Mouse (Mus musculus): Measurements from ENCODE around the gene C130074G19Rik.

C130074G19Rik gene

DNA sequence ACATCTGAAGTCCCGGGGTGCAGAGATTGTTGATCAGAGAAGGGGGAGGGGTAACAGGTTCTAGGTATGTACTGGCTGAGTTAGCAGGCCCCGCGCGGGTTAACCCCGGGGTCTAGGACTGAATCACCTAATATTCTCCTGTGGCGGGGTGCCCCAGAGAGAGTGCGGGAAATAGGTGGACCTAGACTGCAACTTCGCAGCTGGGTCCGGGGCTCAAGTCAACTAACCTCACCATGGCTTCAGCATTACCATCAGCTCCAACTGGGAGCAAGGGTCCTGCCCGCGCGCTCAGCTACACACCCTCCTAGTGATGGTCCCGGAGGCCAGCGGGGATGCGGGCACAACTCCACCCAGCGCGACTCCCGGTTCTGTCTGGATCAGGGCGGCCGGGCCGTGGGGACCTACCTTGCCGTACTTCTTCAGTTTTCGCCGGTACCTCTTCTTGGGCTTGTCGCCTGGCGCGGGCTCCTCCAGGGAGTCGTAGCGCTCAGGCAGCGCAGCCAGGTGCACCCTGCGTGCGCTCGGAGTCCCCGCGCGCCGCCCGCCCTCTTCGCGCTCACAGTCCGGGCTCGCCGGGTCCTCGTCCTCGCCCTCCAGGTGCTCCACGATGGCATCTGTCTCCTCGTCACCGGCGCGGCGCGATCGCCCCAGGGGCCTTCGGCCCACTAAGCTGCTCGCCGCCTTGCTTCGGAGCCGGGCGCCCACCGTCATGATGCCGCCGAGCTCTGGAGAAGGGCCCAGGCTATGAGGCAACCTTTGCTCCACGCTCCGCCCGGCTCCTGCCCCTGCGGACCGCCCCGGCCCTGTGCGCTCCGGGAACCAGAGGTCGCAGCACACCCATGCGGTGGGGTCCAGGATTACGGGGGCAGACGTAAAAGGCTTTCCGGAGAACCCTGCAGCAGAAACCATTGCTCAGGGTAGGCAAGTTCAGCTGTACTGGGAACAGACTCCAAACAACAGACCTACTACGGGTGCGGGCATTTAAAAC, at the start of gene C130074G19Rik:
TSS of gene C130074G19Rik (minus strand) at position 938 of the 988 bp plus-strand sequence.
- no peak for DNase-seq (ENCODE audit: low read depth, low spot score)

DNA sequence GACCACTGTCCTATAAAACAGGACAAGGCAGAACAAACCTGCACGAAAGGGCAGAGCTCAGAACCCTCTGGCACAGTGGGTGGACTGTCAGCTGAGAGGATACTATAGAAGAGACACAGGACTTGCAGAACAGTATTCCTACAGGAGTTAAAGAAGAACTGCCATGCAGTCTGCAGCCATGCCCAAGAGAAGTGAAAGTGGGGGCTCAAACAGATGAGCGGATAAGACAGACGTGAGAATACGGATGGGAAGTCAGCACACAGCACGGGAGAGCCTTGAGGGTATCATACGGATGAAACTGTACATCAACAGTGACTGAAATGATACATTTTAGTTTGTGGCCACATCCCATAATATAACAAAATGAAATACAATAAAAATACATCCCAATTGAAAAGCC, 48.1 kb upstream of the C130074G19Rik start:
- no peak for DNase-seq (ENCODE audit: low read depth, low spot score)

DNA sequence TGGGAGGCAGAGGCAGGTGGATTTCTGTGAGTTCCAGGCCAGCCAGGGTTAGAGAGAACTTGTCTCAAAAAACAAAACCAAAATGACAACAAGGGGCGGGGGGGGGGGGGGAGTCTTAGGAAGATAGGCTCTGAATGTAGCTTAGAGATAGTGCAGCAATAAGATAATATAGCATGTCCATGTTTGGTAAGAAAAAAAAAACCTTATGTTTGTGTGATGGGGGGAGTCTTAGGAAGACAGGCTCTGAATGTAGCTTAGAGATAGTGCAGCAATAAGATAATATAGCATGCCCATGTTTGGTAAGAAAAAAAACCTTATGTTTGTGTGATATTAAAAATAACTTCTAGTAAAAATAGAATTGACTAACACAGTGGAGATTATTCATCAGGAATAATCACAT, 45.4 kb upstream of the C130074G19Rik start:
- DNase-seq (ENCODE audit: low read depth, low spot score) = no peak

DNA sequence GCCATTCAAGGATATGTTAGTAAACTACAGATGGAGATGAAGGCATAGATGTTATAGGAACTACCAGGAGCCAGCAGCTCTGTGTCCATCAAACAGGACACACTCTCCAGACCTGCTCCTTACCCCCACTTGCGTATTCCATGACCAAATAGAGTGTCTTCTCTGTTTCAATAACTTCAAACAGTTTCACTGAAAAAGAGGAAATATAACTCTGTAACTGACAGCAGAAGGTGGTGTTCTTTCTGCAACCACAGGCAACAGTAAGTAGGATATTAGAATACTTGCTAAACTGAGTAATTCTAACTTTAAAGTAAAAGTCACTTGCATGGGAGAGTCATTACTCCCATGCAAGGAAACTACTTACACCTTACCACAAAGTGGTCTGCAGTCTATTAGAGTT, 44.9 kb upstream of the C130074G19Rik start:
- no peak for DNase-seq (ENCODE audit: low read depth, low spot score)

- DNase-seq (ENCODE audit: low read depth, low spot score) = no peak
Measured at GRCm38 (mm10) chr1:184922824-184923223, 39.8 kb upstream of the C130074G19Rik start.

DNA sequence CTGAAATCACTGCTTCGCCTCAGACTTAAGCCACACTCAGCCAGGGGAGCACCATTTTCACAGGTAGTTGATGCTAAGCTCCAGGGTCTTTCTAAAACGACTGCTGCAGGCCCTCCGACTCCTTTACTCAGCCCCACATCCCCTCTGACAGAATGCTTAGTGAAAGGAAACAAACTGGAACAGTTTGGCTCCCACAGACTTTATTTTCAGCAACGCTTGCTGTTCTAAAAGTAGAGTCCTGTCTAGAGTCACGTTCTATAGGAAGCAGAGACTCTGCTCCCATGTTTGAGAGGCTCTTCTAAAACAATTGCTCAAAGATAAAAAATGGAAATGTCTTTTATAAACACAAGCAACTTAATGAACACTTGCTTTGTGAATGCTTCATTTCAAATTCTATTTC, 37.0 kb upstream of the C130074G19Rik start:
- no peak for DNase-seq (ENCODE audit: low read depth, low spot score)

DNA sequence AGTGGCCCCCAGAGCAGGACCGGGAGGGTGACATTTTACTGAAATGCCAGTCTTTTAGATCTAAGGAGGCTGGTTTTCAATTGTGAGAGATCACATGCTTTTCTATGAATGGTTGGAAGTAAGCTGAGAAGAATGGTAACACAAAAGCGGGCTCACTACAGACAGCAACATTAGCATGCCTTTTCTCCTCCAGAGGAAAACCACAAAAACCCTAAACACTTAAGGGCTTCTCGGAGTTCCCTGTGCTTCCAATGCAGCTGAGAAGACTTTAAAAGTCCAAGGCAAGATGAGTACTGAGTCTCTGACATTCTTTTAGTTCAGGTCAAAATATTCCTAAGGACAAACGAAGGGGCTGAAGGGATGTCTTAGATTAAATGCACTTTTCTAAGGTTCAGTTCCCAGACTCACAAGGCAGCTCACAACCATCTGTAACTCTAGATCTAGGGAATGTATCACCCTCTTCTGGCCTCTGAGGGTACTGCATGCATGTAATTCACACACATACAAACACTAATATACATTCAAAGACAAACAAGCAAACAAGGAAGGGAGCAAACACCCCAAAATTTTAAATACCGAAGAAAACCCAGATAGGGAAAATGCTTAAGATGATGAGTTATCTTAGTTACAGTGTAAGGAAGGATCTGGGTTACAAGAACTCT, 35.3 kb upstream of the C130074G19Rik start:
- DNase-seq (ENCODE audit: low read depth, low spot score) = no peak

DNA sequence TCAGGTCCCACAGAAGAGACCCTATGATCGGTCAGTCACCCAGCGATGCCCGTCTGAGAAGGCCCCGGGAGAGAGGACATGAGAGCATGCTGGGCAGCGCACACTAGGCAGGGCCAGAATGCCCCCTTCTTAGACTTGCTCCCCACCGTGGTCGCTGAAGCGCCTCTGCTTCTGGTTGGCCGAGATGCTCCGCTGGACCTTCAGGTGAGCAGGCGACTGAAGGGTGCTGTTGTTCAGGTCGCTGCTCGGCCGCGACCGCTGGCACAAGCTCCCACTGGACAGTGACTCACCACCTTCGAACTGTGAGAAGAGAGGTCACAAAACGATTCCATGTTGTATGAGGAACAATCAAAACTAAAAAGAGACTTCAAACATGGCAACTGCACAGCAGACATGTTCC, 29.3 kb upstream of the C130074G19Rik start:
- no peak for DNase-seq (ENCODE audit: low read depth, low spot score)

DNA sequence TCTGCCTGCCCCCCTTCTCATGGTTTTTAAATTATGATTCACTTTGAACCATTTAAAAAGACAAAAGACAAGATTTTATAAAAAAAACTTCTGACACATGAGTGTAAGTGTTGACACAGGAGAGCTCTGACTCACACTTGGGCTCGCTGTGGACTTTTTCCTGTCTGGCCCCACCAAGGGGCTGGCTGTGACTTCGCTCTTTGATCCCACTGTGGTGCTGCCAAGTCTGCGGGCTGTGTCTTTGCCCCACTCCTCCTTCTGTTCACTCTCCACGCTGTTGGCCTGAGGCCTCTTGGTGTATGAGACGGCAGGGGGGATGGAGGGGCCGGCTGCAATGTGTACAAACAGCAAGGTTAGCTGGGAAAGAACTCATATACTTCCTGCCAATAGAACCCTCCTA, 28.8 kb upstream of the C130074G19Rik start:
- DNase-seq (ENCODE audit: low read depth, low spot score) = no peak

GRCm38 (mm10) chr1:184908558-184908957, 25.5 kb upstream of the C130074G19Rik start:
- DNase-seq (ENCODE audit: low read depth, low spot score) = no peak

GRCm38 (mm10) chr1:184905904-184906745, 23.1 kb upstream of the C130074G19Rik start:
- no peak for DNase-seq (ENCODE audit: low read depth, low spot score)

GRCm38 (mm10) chr1:184905371-184905770, 22.4 kb upstream of the C130074G19Rik start:
- DNase-seq (ENCODE audit: low read depth, low spot score) = no peak

- DNase-seq (ENCODE audit: low read depth, low spot score) = no peak
Measured at GRCm38 (mm10) chr1:184903697-184904096, 20.7 kb upstream of the C130074G19Rik start.

GRCm38 (mm10) chr1:184902886-184903285, 19.9 kb upstream of the C130074G19Rik start:
- DNase-seq (ENCODE audit: low read depth, low spot score) = no peak

DNA sequence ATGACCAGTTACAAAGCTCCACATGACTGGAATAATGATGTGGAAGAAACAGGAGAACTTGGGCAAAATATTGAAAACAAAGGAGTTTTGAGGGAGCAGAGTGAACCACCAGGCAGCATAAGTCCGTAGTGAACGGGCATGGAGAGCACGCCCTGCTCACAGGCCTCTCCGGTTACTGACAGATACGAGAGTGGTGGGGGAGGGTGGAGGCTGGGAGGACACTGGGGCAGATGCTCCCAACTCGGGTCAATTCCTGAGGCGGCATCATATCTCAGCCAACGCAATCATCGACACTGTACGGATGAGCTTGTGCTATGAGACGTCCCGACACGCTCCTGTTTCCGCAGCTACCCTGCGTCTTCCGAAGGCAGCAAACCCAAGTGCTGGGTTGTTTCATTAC, 14.3 kb upstream of the C130074G19Rik start:
- no peak for DNase-seq (ENCODE audit: low read depth, low spot score)

- DNase-seq (ENCODE audit: low read depth, low spot score) = no peak
Measured at GRCm38 (mm10) chr1:184891998-184892397, 9.0 kb upstream of the C130074G19Rik start.

GRCm38 (mm10) chr1:184889454-184889853, 6.4 kb upstream of the C130074G19Rik start:
- no peak for DNase-seq (ENCODE audit: low read depth, low spot score)

- no peak for DNase-seq (ENCODE audit: low read depth, low spot score)
Measured at GRCm38 (mm10) chr1:184886160-184886559, 3.1 kb upstream of the C130074G19Rik start.

- no peak for DNase-seq (ENCODE audit: low read depth, low spot score)
Measured at GRCm38 (mm10) chr1:184881861-184882260, 1.2 kb downstream of the C130074G19Rik start.

DNA sequence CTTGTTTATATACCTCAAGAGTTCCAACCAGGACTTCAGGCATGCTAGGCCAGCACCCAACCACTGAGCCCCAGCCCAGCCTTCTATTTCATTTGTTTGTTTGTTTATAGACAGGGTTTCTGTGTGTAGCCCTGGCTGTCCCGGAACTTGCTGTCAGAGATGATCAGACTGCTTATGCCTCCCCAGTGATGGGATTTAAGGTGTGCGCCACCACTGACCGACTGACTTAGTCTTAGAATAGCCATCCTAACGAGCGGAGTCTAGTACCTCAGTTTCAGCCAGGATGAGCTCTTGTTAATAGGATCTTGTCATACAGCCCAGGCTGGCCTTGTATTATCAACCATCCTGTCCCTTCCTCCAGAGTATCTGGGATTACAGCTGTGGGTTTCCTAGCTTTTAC, 1.8 kb downstream of the C130074G19Rik start:
- DNase-seq (ENCODE audit: low read depth, low spot score) = no peak

GRCm38 (mm10) chr1:184878860-184879259, 4.2 kb downstream of the C130074G19Rik start:
- no peak for DNase-seq (ENCODE audit: low read depth, low spot score)

DNA sequence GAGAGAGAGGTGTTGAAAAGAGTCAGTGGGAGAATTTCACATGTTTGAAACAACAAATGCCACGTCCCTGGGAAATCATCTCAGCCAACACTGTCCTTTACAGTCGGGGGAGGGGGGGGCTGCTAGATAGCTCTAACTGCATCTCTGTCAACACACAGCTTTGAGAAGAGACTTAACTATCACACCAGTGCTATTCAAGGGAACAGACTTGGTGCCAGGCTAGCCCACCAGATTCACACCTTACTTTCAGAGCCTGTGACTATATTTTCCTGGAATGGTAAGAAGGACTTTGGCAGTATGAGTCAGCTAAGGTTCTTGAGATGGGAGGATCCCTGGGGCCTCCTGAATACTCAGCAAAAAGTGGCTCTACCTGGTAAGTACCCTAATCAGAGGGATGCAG, 5.7 kb downstream of the C130074G19Rik start:
- no peak for DNase-seq (ENCODE audit: low read depth, low spot score)
